Mouse (Mus musculus): ENCODE measurements around the gene Bach1. TPM values are rescaled to one million over a fixed set of nuclear protein-coding genes. Genes with fewer than 3 reads are reported as not detected.
"Not testable (repeated sequence)": the region's sequence is repeated elsewhere in the genome, so short reads cannot be mapped to it uniquely, and the experiment has no call there.

Gene Bach1
- total RNA-seq, 4 experiments from 2014 or later, result 17.6 to 32.1 (median 19.1) TPM

DNA sequence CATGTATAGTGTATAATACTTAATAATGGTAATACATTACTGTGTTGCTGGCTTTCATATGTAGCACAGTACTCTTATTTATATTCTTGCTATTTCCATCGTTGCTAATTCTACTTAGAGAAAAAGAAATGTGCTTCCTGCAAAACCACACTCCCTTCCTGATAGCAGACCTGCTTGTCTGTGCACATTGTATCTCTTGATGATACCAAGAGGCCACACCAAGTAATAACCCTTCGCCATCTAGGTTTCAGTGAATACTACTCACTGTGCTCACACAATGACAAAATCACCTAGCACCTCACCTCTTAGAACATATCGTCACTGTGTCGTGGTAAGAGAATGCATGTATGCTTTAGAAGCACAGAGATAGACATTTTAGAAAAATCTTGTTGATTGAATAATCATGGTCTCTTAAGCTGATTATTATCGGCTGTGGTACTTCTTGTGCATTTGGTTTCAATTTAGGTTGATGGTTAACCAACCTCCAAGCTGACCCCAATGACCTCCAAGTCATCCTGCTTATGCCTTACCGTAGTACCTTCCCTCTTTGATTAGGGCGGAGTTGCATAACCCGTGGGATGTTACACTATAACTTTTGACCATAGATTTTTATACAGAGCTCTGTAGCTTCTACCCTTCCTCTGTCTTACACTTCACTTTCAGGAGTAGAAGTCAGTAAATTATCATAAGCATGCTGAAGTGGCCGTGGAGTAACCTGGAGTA is 17.7 kb upstream of the Bach1 start:
- DNase-seq, result no peak

DNA sequence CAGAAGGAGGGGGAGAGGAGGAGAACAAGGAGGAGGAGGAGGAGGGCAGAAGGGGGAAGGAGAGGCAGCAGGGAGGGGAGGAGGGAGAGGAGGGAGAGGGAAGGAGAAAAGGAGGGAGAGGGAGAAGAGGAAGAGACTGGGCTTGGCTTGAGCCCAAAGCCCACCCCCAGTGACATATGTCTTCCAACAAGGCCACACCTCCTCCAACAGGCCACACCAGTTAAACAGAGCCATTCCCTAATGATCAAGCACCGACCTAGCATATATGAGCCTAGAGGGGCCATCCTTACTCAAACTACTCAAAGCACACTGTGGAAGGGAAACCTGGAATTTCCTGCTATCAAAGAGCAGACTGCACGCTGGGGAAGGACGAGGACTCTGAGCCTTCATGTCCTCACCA is 16.9 kb upstream of the Bach1 start:
- DNase-seq, result no peak

DNA sequence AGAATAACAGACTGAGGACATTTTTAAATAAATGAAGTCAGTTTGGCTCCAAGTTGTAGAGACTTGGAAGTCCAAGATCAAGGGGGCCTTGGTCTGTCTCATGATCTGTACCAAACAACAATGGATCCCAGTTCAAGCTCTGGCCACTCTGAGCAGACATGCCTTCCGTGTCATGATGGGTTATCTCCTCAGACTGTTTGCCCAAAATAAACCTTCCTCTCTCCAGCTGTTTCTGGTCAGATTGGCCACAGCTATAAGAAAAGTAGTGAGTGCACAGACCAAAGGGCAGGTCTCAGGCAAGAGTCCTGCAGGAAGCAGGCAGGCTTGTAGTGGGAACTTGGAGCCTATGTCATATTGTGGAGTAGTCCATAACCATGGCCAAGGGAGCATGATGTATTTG is 12.3 kb upstream of the Bach1 start:
- DNase-seq, result no peak

DNA sequence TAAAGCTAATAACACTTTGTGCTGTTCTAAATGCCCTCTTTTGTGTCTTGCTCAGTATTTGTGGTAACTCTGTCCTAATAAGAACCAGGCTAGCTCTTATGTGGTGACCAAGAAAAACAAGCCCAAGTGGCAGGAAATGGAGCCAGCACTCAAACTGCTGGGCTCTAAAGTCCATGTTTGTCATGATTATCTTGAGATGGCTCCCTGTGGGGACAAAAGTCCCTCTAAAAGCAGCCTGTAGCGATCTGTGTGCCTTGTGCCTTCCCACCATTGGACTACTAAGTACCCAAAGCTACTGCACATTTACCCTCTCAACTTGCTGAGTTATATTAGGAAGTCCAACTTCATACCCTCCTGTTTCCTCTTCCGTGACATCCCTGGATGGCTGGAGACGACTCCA is 11.4 kb upstream of the Bach1 start:
- no peak for DNase-seq

DNA sequence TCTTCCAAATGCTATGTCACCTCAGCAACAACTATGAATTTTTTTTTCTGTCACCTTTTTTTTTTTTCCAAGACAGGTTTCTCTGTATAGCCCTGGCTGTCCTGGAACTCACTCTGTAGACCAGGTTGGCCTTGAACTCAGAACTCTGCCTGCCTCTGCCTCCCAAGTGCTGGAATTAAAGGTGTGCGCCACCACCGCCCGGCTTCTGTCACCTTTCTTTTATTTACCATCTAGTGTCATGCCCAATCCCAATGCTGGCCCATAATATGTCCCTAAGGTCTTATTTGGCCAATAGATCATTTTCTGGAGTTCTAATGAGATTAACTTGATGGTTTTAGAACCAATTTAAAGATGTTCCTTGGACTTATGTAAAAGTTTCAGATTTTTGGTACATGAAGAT is 10.4 kb upstream of the Bach1 start:
- not testable (repeated sequence) for DNase-seq

DNA sequence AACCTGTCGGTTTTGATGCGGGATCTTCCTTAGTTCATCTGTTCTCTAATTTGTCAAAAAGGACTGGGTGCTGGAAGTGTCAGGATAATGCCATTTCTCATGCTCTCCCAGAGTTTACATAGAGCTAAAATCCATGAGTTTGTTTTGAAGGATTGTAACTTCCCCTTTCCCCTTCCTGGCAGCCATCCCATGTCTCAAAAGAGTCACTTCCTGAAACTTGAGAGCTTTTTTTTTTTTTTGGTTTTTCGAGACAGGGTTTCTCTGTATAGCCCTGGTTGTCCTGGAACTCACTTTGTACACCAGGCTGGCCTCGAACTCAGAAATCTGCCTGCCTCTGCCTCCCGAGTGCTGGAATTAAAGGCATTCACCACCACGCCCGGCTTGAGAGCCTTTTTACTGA is 9.9 kb upstream of the Bach1 start:
- DNase-seq, result not testable (repeated sequence)

DNA sequence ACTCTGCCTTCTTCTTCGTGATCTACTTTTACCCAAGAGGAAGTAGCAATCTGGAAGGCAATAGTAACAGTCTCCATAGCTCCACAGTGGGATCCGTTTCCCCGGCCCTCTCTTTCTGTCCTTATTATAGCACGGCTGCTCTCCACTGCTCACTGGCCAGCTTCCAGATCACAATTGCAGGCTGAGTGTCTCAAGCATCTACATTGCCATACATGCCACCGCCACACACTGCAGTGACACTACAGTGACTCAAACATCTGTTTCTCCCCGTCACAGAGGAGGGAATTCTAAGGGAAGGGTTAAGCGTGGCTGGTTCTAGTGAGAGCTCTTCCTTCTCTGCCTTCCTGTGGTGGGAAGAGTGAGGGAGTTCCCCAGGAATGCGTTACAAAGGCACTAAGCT is 9.5 kb upstream of the Bach1 start:
- DNase-seq, result no peak

DNA sequence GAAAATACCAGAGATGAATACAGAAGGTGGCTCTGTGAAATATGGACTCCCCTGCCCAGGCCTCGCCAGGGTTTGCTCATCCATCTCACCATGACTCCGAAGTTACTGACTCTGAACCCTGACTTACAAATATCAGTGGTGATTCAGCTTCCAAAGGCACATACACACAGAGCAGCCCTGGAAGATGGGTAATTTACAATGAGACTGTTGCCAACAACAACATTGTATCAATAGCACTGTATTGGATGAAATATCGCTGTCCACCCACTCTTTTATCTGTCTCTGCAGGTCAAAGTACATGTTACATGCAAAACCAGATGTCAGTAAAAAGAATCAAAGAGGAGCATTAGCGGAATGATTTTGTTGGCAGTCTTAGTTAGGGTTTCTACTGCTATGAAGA is 8.2 kb upstream of the Bach1 start:
- no peak for DNase-seq

DNA sequence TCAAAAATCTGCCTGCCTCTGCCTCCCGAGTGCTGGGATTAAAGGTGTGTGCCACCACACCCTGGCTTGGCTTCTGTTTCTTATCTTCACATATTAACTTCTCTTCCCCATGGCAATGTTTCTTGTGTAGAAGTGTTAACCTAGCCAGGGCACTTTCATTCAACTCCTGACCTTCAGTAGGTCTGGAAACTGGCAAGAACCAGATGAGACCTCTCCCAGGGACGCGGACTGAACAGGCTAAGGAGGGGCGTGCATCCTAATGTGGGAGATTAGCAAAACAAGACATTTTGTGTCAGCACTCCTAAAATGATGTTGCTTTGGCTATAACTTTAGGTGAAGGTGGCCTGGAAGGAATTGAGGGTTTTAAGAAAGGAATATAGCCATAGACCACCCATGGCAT is 7.6 kb upstream of the Bach1 start:
- DNase-seq, result no peak

DNA sequence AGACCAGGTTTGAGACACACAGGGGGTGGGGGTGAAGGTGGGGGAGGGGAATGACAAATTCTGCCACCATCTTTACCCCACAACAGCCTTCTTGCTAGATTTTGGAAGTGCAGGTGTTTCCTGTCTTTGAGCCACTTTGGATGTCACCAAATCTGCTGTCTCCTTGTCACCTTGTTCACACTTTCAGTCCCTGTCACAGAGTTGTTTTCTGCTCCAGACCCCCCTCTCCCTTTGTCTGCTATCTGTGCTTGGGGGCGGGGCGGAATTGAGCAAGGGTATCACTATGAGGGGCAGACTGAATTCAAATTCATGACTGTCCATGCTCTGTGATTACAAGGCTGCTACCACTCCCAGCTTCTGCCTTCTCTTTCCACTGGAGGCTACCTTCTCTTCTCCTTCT is 6.2 kb upstream of the Bach1 start:
- no peak for DNase-seq

DNA sequence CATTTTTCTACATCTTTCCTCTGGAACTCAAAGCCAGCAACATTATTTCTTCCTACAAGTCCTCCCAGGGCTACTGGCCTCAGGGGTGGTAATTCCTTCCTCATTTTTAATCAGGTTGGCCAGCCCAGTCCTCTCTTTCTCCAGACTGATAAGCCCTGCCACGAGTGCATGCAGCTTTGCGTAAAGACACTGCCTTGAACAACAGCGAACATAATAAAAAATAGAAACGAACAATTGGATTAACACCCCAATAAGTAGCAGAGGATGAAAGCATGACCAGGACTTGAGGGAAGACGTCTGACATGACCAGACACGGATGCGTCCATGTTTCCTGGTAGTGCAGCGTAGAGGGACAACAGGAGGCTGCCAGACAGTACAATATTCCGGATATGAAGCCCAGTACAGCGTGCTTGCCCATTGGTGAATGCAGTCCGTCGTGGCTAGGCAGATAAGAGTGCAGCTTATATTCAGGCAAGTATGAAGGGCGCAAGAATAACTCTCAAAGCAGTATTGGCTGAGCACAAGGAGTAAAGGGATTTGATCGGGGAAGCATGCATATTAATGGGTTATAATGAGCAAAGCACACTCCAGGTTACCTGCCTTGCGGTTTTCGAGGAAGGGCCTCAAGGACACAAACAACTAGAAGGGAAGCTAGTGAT is 909 bp upstream of the Bach1 start:
- no peak for DNase-seq

DNA sequence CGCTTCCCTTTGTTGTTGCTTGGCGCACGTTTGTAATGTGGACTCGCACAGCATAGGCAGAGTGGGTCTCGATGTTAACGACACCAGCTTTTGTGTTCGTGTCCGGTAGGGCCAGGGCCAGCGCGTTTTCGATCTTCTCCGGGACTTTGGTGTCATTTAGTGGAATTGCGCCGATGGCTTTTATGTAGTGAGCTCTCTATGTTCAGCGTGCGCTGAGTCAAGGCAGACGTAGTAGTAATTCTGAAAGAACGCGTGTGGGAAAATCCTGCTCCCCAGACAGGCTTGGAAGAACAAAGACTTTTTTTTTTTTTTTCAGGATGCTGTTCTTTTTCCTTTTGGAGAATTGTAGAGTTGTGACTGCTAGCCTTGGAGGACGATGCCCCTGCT is 554 bp downstream of the Bach1 start:
- DNase-seq, result peak; percentile 49

DNA sequence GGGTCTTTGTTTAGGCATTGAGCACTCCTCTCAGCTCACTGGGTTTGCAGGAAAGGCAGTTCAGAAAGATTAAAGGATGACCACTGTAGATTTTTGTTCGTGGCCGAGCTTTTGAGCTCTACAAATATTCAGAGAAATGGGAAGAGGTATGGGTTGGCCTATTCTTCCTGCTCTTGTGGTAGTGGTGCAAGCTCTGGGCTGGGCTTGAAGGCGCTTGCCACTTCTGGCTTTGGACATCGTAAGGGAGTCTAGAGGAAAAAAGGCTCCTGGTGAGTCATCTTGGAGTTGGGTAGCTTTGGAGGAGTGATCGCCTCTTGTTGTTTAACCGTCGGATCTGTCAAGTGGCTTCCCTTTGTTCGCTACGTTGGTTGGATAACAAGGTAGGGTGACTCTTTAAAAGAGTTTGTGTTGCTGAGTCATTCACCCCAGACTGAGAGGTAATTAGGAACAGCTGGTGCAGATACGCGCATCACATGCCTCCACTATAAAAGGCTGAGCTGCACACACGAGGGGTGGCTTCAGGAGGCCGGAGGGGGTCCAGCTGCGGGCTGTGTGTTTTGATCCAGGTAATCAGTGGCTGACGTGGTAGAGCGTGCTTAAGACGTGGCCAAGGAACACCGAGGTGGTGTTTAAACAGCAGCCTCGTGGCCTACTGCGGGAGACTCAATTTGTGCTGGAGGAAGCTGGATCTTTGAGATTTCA is 1.1 kb downstream of the Bach1 start:
- DNase-seq, result peak; percentile 36

DNA sequence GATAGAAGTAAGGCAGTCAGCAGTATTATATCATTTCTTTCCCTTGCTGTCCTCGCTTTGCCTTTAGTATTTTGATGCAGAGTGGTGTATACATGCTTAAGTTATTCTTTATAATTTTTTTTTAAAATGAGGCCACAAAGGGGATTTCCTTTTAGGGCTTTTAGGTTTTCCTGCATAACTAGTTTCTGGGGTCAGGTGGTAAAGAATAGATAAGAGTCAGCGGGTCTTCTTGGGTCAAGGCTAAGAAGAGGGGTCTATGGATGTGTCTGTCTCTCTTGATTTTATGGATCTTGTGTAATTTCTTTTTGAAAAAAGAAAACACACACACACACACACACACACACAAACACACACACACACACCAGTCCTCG is 1.6 kb downstream of the Bach1 start:
- no peak for DNase-seq

DNA sequence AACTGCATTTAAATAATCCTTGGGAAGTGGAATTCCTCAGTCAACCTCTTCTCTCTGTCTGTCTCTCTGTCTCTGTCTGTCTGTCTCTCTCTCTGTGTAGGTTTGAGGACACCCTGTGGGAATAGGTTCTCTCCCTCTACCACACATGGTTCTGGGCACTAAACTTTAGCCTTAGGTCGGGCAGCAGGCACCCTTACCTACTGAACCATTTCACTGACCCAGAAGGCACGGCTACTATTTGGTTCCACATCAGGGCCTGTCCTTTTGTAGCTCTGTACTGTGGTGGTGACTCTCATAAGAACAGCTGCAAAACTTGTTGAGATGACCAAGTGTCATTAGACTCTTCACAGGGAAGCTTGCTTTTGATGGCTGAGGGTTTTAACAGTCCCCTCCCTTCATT is 3.1 kb downstream of the Bach1 start:
- no peak for DNase-seq

DNA sequence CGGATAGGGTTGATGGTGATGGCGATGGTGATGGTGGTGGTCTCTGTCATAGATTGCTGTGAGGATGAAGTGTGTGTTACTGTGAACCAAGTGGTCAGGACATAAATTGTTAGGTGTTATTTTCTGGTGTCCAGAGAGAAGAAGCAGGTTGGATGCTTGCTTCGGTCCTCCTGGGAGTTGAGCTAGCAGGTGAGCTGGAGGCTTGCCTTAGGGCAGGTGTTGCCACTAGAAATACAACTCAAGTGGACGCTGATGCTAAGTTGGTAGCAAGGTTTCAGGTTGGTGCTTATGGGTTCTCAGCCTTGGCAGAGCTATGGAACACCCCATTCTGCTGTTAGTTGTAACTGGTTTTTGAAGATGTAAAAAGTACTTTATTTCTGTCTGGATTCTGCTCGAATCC is 4.1 kb downstream of the Bach1 start:
- DNase-seq, result no peak

DNA sequence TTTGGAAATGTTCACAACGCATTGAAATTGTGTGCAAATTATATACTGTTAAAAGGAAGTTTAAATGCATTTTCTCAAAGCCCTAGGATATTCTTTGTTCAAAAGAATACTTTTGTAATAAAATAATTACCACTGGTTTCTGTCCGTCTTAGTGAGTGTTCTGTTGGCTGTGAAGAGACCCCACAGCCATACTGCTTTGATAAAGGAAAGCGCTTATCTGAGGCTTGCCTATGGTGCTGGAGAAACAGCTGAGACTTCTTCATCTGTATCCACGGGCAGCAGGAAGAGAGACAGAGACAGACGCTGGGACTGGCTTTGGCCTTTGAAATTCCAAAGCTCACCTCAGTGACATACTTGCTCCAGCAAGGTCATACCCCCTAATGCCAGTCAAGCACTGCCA is 5.5 kb downstream of the Bach1 start:
- no peak for DNase-seq

DNA sequence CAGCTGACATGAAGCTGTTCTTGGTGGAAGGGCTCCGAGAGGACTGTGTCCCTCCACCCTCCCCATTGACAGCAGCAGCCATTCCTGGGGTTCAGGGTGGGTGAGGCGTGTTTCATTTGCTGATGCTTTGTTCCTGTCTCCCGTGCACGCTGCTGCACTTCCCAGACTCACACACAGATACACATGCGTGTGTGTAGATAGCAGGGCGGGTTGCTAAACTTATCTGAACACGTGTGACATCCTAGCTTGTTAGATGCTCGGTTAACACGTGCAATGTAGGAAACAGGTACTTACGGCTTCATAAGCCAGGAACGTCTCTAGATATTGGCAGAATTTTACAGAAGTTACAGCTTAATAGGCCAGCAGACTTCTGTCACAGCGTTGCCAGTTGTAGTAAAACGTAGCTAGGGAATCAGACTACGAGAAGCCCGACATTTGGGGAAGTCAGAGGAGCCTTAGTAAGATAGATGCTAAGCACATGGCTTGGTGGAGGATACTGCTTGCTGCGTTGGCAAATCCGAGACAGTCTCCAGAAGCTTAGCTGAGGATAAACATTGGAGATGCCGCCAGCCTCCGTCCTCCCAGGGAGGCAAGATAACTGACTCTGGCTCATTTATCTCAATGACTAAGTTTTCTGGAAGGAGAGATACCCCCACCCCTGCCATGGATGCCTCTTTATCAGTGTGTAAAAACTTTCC is 7.3 kb downstream of the Bach1 start:
- no peak for DNase-seq

DNA sequence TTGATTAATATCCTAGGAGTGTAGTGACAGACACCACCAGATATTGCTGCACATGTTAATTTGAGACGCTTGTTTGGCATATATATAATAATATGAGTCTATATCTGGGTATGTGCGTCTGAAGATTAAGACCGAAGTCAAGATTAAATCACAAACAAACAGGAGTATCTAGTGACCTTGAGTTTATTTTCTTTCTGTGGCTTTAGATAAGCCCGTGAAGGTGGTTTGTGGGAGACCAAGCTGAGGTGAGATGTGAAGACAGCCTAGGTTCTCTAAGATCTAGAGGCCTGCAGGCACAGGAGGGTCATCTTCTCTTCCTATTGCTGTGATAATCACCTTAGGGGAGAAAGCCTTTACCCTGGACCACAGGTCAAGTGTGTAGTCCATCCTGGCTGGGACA is 8.6 kb downstream of the Bach1 start:
- DNase-seq, result no peak

DNA sequence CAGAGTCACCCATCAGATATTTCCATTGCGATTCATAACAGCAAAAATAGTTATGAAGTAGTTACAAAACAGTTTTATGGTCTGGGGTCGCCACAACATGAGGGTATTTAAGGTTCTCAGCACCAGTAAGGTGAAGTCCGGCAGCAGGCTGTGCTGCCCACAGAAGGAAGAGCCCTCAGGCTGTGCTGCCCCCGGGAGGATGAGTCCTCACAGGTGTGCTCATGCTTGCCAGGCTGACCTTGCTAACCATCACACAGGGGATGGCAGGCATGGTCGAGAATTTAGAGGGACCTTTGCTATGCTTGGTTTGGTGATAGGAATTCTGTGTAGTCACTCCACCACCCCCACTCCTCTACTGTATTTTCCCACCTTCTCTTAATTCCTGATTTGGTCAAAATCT is 9.8 kb downstream of the Bach1 start:
- no peak for DNase-seq

DNA sequence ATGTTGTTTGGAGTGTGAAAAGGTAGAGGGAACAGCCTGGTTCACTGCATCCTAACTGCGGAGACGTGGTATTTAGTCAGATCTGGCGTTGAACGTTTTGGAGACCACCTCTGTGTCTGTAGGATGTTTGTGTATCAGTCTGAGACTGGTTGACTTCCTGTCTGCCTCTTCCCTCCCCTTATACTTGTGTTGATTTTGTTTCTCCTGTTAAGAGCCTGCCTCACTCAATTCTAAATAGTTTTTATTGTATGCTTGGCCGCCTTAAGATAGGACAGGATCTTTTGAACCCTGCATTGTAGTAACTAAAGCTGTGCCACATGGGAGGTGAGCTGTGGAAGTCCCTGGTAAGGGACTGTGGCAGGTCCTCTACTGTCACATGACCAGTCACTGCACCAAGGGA is 10.4 kb downstream of the Bach1 start:
- DNase-seq, result no peak

DNA sequence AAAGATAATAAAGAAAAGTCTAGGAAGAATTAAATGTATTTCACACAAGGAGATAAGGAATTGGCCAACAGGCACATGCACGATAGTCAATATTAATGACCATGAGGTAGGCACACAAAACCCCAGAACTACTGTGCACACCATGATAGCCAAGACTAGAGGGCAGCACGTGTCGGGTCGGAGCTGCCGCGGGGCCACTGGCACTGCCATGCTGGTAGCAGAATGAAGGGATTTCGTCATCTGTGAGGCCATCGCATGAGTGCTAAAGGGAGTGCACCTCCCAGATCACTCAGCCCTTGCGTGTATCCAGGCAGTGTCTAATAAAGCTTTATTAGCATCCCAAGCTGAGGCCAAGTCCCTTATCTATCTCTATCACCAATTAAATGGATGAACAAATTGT is 11.2 kb downstream of the Bach1 start:
- DNase-seq, result no peak

DNA sequence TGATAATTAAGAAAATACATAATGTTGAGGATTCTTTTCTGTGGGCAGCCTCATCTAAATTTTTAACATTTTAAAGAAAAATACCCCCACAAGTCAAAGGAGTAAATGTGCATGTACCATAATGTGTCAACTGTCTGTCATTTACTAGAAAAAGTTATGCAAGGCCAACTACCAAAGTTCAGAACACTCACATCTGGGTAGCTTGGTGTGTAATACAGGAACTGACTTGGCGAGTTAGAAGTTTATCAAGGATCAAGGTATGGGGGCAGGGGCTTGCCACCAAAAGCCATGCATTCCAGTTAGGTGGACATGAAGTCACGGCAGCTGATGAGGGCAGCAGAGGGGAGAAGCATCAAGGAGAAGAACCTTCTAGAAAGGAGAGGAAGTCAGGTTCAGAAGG is 13.2 kb downstream of the Bach1 start:
- no peak for DNase-seq

Measured in adrenal gland, adult 8-10 months (tissue).